Mouse (Mus musculus) MEL (cell line): ENCODE measurements around the gene Usp20. TPM values are rescaled to one million over a fixed set of nuclear protein-coding genes. Genes with fewer than 3 reads are reported as not detected.

Source experiments
- DNase-seq: peaks from one replicate; pipeline ENCODE4 v3.0.0; 2011; ENCODE audit warnings: low read depth, low spot score
- H3K27ac ChIP-seq: 2 replicates; pipeline ENCODE4 v1.5.1; 2012; ENCODE audit warnings: low read depth, mild to moderate bottlenecking, control low read depth, low read length, moderate library complexity; ENCODE audit not compliant: control insufficient read depth
- H3K27me3 ChIP-seq, 2 experiments: fragments of 150-350 bp in 1 of 2; sonication (generic) in 1 of 2; 2 replicates each; pipeline ENCODE4 v1.6.1; 2012; ENCODE audit warnings: low read length in 2 of 2, mild to moderate bottlenecking in 2 of 2, improper control_type of control experiment in 1 of 2, moderate library complexity in 1 of 2; ENCODE audit not compliant: insufficient read depth in 2 of 2, control insufficient read depth in 1 of 2
- H3K36me3 ChIP-seq, 2 experiments: 2 replicates each; pipeline ENCODE4 v1.6.1; 2012 to 2014; ENCODE audit warnings: low read length in 2 of 2, improper control_type of control experiment in 1 of 2, inconsistent platforms in 1 of 2, mild to moderate bottlenecking in 1 of 2; ENCODE audit not compliant: insufficient read depth in 2 of 2, control insufficient read depth in 1 of 2
- H3K4me1 ChIP-seq, 2 experiments: fragments of 150-350 bp in 1 of 2; sonication (generic) in 1 of 2; 2 replicates each; pipeline ENCODE4 v1.6.1; 2012; ENCODE audit warnings: low read length in 2 of 2, improper control_type of control experiment in 1 of 2, mild to moderate bottlenecking in 1 of 2; ENCODE audit not compliant: insufficient read depth in 2 of 2, control insufficient read depth in 1 of 2
- H3K4me3 ChIP-seq, 2 experiments: fragments of 150-350 bp in 1 of 2; sonication (generic) in 1 of 2; 2 replicates each; pipeline ENCODE4 v1.5.1; 2012; ENCODE audit warnings: low read depth in 2 of 2, low read length in 2 of 2, mild to moderate bottlenecking in 2 of 2, moderate library complexity in 2 of 2, control low read depth in 1 of 2, improper control_type of control experiment in 1 of 2; ENCODE audit not compliant: control insufficient read depth in 1 of 2, insufficient read depth in 1 of 2
- H3K79me2 ChIP-seq: 2 replicates; pipeline ENCODE4 v1.6.1; 2012; ENCODE audit warnings: mild to moderate bottlenecking, low read length, moderate library complexity; ENCODE audit not compliant: control insufficient read depth, poor library complexity, insufficient read depth
- H3K9ac ChIP-seq: 2 replicates; pipeline ENCODE4 v1.6.1; 2012; ENCODE audit warnings: low read depth, mild to moderate bottlenecking, control low read depth, low read length, moderate library complexity; ENCODE audit not compliant: control insufficient read depth, poor library complexity, severe bottlenecking
- H3K9me3 ChIP-seq: fragments of 150-350 bp; sonication (generic); replicated peaks from 2 replicates; pipeline ENCODE4 v1.6.1; 2012; ENCODE audit warnings: mild to moderate bottlenecking, low read length, improper control_type of control experiment, moderate library complexity; ENCODE audit not compliant: insufficient read depth
- BHLHE40 ChIP-seq: IDR thresholded peaks from 2 replicates; pipeline ENCODE4 v1.6.1; 2012; ENCODE audit warnings: low read depth, mild to moderate bottlenecking, inconsistent platforms, low read length, improper control_type of control experiment, borderline replicate concordance
- CTCF ChIP-seq, 3 experiments: IDR thresholded peaks in 2 of 3; conservative IDR thresholded peaks in 1 of 3; 2 replicates each; pipeline ENCODE4 v1.5.1; 2011 to 2012; ENCODE audit warnings: low read length in 3 of 3, low read depth in 2 of 3, mild to moderate bottlenecking in 2 of 3, improper control_type of control experiment in 1 of 3, inconsistent platforms in 1 of 3, mixed read lengths in 1 of 3, moderate library complexity in 1 of 3; ENCODE audit not compliant: control insufficient read depth in 1 of 3, insufficient read depth in 1 of 3, poor library complexity in 1 of 3, severe bottlenecking in 1 of 3
- E2F4 ChIP-seq: IDR thresholded peaks from 2 replicates; pipeline ENCODE4 v1.6.1; 2011; ENCODE audit warnings: low read depth, low read length, improper control_type of control experiment, borderline replicate concordance
- ELF1 ChIP-seq: IDR thresholded peaks from 2 replicates; pipeline ENCODE4 v1.6.1; 2014; ENCODE audit warnings: low read depth, mild to moderate bottlenecking, inconsistent platforms, low read length, improper control_type of control experiment, moderate library complexity
- HCFC1 ChIP-seq: IDR thresholded peaks from 2 replicates; pipeline ENCODE4 v1.6.1; 2012; ENCODE audit warnings: low read depth, mild to moderate bottlenecking, inconsistent platforms, low read length, improper control_type of control experiment, moderate library complexity
- KAT2A ChIP-seq: conservative IDR thresholded peaks from 2 replicates; pipeline ENCODE4 v1.6.1; 2012; ENCODE audit warnings: low read depth, low read length, improper control_type of control experiment, inconsistent platforms
- MXI1 ChIP-seq: IDR thresholded peaks from 2 replicates; pipeline ENCODE4 v1.6.1; 2011; ENCODE audit warnings: mild to moderate bottlenecking, low read depth, low read length, improper control_type of control experiment
- NELFE ChIP-seq: IDR thresholded peaks from 2 replicates; pipeline ENCODE4 v1.6.1; 2011; ENCODE audit warnings: low read depth, low read length, improper control_type of control experiment
- POLR2AphosphoS2 ChIP-seq: IDR thresholded peaks from 2 replicates; pipeline ENCODE4 v1.6.1; 2011; ENCODE audit warnings: low read length, improper control_type of control experiment
- POLR2AphosphoS5 ChIP-seq: IDR thresholded peaks from 2 replicates; pipeline ENCODE4 v1.6.1; 2012; ENCODE audit warnings: low read depth, borderline replicate concordance, mild to moderate bottlenecking, inconsistent platforms, low read length, moderate library complexity, mixed read lengths
- RCOR1 ChIP-seq: IDR thresholded peaks from 2 replicates; pipeline ENCODE4 v1.6.1; 2012; ENCODE audit warnings: low read depth, mild to moderate bottlenecking, inconsistent platforms, low read length, improper control_type of control experiment
- SIN3A ChIP-seq: IDR thresholded peaks from 2 replicates; pipeline ENCODE4 v1.6.1; 2012; ENCODE audit warnings: low read length, improper control_type of control experiment, inconsistent platforms
- SMC3 ChIP-seq: IDR thresholded peaks from 2 replicates; pipeline ENCODE4 v1.6.1; 2011; ENCODE audit warnings: low read depth, low read length, improper control_type of control experiment
- TAL1 ChIP-seq: IDR thresholded peaks from 2 replicates; pipeline ENCODE4 v1.6.1; 2012; ENCODE audit warnings: mild to moderate bottlenecking, inconsistent platforms, low read length, moderate library complexity, mixed read lengths
- TCF12 ChIP-seq: IDR thresholded peaks from 2 replicates; pipeline ENCODE4 v1.6.1; 2014; ENCODE audit warnings: low read depth, mild to moderate bottlenecking, inconsistent platforms, low read length, improper control_type of control experiment, moderate library complexity
- USF1 ChIP-seq: IDR thresholded peaks from 2 replicates; pipeline ENCODE4 v1.6.1; 2014; ENCODE audit warnings: low read depth, mild to moderate bottlenecking, inconsistent platforms, low read length, improper control_type of control experiment, moderate library complexity
- USF2 ChIP-seq, 2 experiments: IDR thresholded peaks; 2 replicates each; pipeline ENCODE4 v1.6.1; 2011 to 2012; ENCODE audit warnings: improper control_type of control experiment in 2 of 2, low read length in 2 of 2, borderline replicate concordance in 1 of 2, inconsistent platforms in 1 of 2, low read depth in 1 of 2, mild to moderate bottlenecking in 1 of 2; ENCODE audit not compliant: insufficient read depth in 1 of 2
- polyA plus RNA-seq, 2 experiments: library from polyadenylated mRNA; stranded (reverse) in 1 of 2; unstranded in 1 of 2; fragments of >175 nt in 1 of 2; fragments of >200 nt in 1 of 2; gene quantifications; 2 replicates each; pipeline versions ENCODE4 v1.2.1 to v1.2.4; 2012; ENCODE audit warnings: low replicate concordance in 2 of 2, low read depth in 1 of 2; ENCODE audit not compliant: insufficient read length in 2 of 2, insufficient read depth in 1 of 2, missing spikeins in 1 of 2
- total RNA-seq: library from RNA; depleted of rRNA; stranded (reverse); fragments of 300-350 nt; gene quantifications from 2 replicates; pipeline ENCODE4 v1.2.3, GENCODE M21; 2012

Gene Usp20
- total and polyA plus RNA-seq, 3 experiments = 9.4 to 10.8 TPM; not detected in 1

DNA sequence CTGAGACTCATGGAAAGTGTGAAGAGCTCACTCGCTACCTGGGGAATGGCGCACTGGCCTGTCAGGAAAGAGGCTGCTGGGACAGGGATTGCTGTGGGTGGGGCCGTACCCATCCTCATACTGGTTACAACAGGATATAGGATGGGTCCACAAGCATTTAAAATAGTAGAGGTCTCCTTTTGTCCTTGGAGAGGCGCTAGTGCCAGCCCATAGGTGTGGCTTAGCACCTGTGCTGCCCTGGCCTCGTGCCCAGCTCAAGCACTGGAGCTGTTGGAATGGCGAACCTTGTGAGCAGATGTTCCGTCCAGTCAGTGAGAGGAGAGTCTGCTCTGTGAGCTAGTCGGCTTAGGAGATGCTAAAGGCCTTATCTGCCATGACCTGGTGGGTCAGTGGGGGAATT lies 36.9 kb downstream of the Usp20 start:
- no peaks in the 10 kb centered on the region for H3K9me3 ChIP-seq
- H3K27ac ChIP-seq = no peak overlapping the region
- H3K36me3 ChIP-seq = no peaks in the 10 kb centered on the region
- TF ChIP-seq BHLHE40 (no peak), POLR2AphosphoS2 (no peak), RCOR1 (no peak), E2F4 (no peak), USF2 (IDR thresholded peaks at IDR 0.05; ENCODE audit: borderline replicate concordance in 1 of 2, insufficient read depth in 1 of 2, low read depth in 1 of 2, low read length in 2 of 2) (no peak), TAL1 (no peak), MXI1 (no peak)
- no peak for DNase-seq
- H3K9ac ChIP-seq = no peak overlapping the region
- H3K4me3 ChIP-seq = no peak overlapping the region
- no peaks in the 10 kb centered on the region for H3K79me2 ChIP-seq
- no peaks in the 10 kb centered on the region for H3K27me3 ChIP-seq
- H3K4me1 ChIP-seq = no peaks in the 10 kb centered on the region

- Histone ChIP-seq H3K27me3 (no peaks in the 10 kb centered on the region), H3K4me3 (no peak overlapping the region)
- TF ChIP-seq HCFC1 (no peak), POLR2AphosphoS5 (no peak), NELFE (no peak), SIN3A (no peak), SMC3 (no peak), CTCF (IDR thresholded peaks at IDR 0.05 in 2 of 3, conservative IDR thresholded peaks at IDR 0.05 in 1 of 3; ENCODE audit: control insufficient read depth in 1 of 3, insufficient read depth in 1 of 3, low read depth in 2 of 3, low read length in 3 of 3, poor library complexity in 1 of 3, severe bottlenecking in 1 of 3) (no peak), TCF12 (no peak), USF1 (no peak), KAT2A (no peak), BHLHE40 (no peak), ELF1 (no peak)
- TF ChIP-seq, all 39 proteins: peak for 0
- Histone ChIP-seq H3K9ac (no peak overlapping the region), H3K27ac (no peak overlapping the region), H3K79me2 (no peaks in the 10 kb centered on the region), H3K9me3 (no peaks in the 10 kb centered on the region), H3K36me3 (no peaks in the 10 kb centered on the region), H3K4me1 (no peaks in the 10 kb centered on the region)
- DNase-seq = no peak
Observed at GRCm38 (mm10) chr2:31020202-31020601, 38.1 kb downstream of the Usp20 start.
